Mouse (Mus musculus) midbrain, embryonic 11.5 days (tissue): ENCODE results near the gene Gpc6. TPM values are rescaled to one million over a fixed set of nuclear protein-coding genes. Genes with fewer than 3 reads are reported as not detected.

Source experiments
- ATAC-seq: fragments of 200-750 bp; cut with Nextera tagmentation; 2 replicates; pipeline ENCODE4 v1.8.0; 2017; ENCODE audit warnings: moderate TSS enrichment, moderate library complexity; ENCODE audit not compliant: low FRiP score
- DNase-seq: peaks from one replicate; pipeline ENCODE4 v3.0.0; 2015; ENCODE audit warnings: low spot score; ENCODE audit errors: missing footprints
- H3K27ac ChIP-seq: fragments of 300-500 bp; sonication (generic); 2 replicates; pipeline ENCODE4 v1.5.1; 2014; ENCODE audit warnings: low read depth, low read length
- H3K27me3 ChIP-seq: fragments of 300-500 bp; sonication (generic); 2 replicates; pipeline ENCODE4 v1.6.1; 2014; ENCODE audit warnings: mild to moderate bottlenecking, low read length, moderate library complexity, mixed read lengths; ENCODE audit not compliant: control insufficient read depth, insufficient read depth
- H3K36me3 ChIP-seq: fragments of 300-500 bp; sonication (generic); 2 replicates; pipeline ENCODE4 v1.6.1; 2014; ENCODE audit warnings: mild to moderate bottlenecking, low read length, moderate library complexity, mixed read lengths; ENCODE audit not compliant: control insufficient read depth, insufficient read depth
- H3K4me1 ChIP-seq: fragments of 300-500 bp; sonication (generic); 2 replicates; pipeline ENCODE4 v1.6.1; 2014; ENCODE audit warnings: low read length; ENCODE audit not compliant: control insufficient read depth, insufficient read depth
- H3K4me2 ChIP-seq: fragments of 300-500 bp; sonication (generic); 2 replicates; pipeline ENCODE4 v1.6.1; 2014; ENCODE audit warnings: mild to moderate bottlenecking, moderate library complexity
- H3K4me3 ChIP-seq: fragments of 300-500 bp; sonication (generic); 2 replicates; pipeline ENCODE4 v1.5.1; 2014; ENCODE audit warnings: low read depth, low read length
- H3K9ac ChIP-seq: fragments of 300-500 bp; sonication (generic); 2 replicates; pipeline ENCODE4 v1.6.1; 2014; ENCODE audit warnings: low read length
- H3K9me3 ChIP-seq: fragments of 300-500 bp; sonication (generic); 2 replicates; pipeline ENCODE4 v1.6.1; 2016; ENCODE audit warnings: low read length; ENCODE audit not compliant: control insufficient read depth
- WGBS: fragments of 180-500 bp; shearing (Covaris S2); extraction: QIAGEN DNeasy Blood & Tissue Kit; methylation state at CpG from one replicate; pipeline ENCODE4 v1.1.7; 2014; 5-methylcytosine and 5-hydroxymethylcytosine counted together
- polyA plus RNA-seq: library from polyadenylated mRNA; unstranded; fragments of >200 nt; fragmentation: Nextera tagmentation; extraction: Ambion mirVana; gene quantifications from 2 replicates; pipeline ENCODE4 v1.2.1, GENCODE M21; 2014

Gpc6 gene
- polyA plus RNA-seq, 1 experiment from 2014 or later, result 24.6 TPM

DNA sequence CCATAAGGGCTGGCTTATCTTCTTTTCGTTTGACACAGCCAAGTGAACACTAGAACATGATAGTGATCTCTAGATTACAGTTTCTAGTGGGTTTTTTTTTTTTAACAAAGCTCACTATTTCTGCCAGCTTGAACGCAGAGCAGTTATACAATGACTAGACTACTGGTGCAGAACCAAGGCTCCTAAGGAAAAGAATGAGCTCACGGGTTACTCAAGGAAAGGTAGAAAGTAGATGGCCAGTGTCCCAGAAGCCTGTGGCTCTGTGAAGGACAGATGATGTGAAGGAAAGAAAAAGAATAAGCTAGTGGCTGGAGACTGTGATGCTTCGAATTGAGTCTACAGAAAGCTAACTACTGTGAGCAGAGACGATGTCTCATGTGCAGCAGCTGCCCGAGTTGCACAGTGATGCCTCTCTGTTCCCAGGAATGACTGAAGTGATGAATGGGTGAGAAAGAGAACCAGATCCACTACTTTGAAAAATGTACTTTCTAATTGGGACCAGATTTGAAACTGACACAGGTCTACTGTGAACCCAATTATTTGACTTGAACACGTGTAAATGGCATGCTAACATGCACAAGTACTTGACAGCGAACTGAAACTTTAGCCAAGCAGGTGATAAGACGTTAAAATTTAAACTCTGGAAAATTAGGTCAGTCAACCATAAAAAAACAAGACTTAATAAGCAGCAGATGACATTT lies 482.9 kb downstream of the Gpc6 start:
- Histone ChIP-seq H3K4me2 (no peak overlapping the region), H3K4me1 (no peaks in the 10 kb centered on the region), H3K9ac (no peak overlapping the region), H3K4me3 (no peak overlapping the region), H3K27ac (no peak overlapping the region), H3K27me3 (no peaks in the 10 kb centered on the region), H3K36me3 (no peaks in the 10 kb centered on the region), H3K9me3 (no peaks in the 10 kb centered on the region)
- 82% methylated on average over 9 of the region's 9 CpGs for WGBS
- no peak for ATAC-seq
- no peak for DNase-seq

DNA sequence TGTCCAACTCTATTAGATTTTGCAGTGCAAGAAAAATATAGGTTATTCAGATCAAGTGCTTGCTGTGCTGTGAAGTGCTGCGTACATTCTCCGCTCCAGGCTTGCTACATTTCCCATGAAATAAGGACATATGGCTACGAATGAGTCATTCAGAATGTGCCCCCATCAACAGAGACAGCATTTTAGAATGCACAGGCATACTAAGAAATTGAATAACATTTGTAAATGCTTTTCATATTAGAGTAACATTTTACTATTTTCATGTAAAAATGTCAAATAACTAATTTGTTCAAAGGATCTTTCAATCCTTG lies 483.4 kb downstream of the Gpc6 start:
- Histone ChIP-seq H3K27me3 (no peaks in the 10 kb centered on the region), H3K36me3 (no peaks in the 10 kb centered on the region), H3K4me3 (no peak overlapping the region), H3K4me2 (no peak overlapping the region), H3K9me3 (no peaks in the 10 kb centered on the region), H3K27ac (no peak overlapping the region), H3K9ac (no peak overlapping the region), H3K4me1 (no peaks in the 10 kb centered on the region)
- DNase-seq, result no peak
- WGBS, result 85% methylated on average over 3 of the region's 3 CpGs
- ATAC-seq, result no peak

DNA sequence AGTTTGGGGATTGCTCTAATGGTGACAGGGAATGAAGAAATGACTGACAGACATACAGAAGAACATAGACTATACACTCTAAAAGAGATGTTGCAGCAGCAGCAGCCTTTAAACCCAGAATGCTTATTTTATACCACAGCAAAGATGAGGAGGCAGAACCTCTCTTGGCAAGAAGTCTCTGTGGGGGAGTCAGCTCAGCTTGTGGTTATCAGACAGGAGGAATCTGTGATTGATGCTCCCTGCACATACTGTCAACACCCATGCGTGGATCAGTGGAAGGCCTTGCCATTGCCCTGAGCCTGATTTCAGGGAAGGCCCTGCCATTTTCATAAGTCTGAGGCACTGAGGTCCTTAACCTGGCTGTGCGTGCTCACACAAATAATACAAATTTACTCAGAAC lies 484.7 kb downstream of the Gpc6 start:
- WGBS, result 100% methylated on average over 2 of the region's 2 CpGs
- H3K9ac ChIP-seq, result no peak overlapping the region
- no peak overlapping the region for H3K4me3 ChIP-seq
- no peaks in the 10 kb centered on the region for H3K36me3 ChIP-seq
- no peak for ATAC-seq
- no peak overlapping the region for H3K4me2 ChIP-seq
- no peak overlapping the region for H3K27ac ChIP-seq
- H3K4me1 ChIP-seq, result no peaks in the 10 kb centered on the region
- H3K9me3 ChIP-seq, result no peaks in the 10 kb centered on the region
- H3K27me3 ChIP-seq, result no peaks in the 10 kb centered on the region
- DNase-seq, result no peak

DNA sequence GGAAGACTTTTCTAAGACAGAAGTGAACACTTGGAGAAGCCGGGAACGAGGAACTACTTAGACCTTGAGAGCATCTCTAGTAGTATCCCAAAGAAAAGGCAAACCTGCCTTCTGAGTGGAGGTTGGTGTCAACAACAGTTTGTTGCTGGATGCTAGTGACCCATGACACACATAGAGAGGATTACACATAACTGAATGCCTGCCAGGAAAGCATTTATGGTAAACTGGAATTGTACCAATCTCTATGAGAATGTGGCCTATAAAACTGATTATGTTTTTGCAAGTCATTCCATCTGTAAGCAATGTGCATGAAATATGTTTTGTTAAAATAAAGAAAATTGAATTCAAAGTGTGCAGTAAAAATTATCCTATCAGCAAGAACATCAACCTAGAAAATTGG lies 485.4 kb downstream of the Gpc6 start:
- DNase-seq (no peak), ATAC-seq (no peak)
- Histone ChIP-seq H3K4me2 (no peak overlapping the region), H3K27ac (no peak overlapping the region), H3K36me3 (no peaks in the 10 kb centered on the region), H3K4me1 (no peaks in the 10 kb centered on the region), H3K9ac (no peak overlapping the region), H3K27me3 (no peaks in the 10 kb centered on the region), H3K9me3 (no peaks in the 10 kb centered on the region), H3K4me3 (no peak overlapping the region)
- 96% methylated on average over 2 of the region's 2 CpGs for WGBS

DNA sequence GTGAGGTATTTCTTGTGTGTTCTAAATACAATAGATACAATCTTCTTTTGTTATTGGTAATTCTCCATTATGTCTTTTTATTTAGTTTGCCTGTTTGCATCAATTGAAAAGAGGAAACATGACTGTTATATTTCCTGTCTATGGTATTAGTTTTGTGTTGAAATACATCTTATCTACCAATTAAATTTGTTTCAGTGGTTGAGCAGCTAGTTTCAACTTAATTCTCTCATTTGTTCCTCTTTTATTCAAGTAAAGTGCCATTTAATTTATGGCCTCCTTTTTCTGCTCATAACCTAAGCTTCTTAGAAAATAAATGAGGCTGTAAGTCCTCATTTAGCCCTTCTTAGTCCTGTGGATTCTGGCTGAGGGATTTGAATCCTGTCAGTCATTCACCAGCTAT lies 489.9 kb downstream of the Gpc6 start:
- DNase-seq (no peak), ATAC-seq (no peak)
- Histone ChIP-seq H3K27me3 (no peaks in the 10 kb centered on the region), H3K4me3 (no peak overlapping the region), H3K4me2 (no peak overlapping the region), H3K36me3 (no peaks in the 10 kb centered on the region), H3K9ac (no peak overlapping the region), H3K27ac (no peak overlapping the region), H3K4me1 (0 out of 2 replicates have a peak, but pooled peaks cover 2% of the 10 kb centered on the region), H3K9me3 (no peaks in the 10 kb centered on the region)

DNA sequence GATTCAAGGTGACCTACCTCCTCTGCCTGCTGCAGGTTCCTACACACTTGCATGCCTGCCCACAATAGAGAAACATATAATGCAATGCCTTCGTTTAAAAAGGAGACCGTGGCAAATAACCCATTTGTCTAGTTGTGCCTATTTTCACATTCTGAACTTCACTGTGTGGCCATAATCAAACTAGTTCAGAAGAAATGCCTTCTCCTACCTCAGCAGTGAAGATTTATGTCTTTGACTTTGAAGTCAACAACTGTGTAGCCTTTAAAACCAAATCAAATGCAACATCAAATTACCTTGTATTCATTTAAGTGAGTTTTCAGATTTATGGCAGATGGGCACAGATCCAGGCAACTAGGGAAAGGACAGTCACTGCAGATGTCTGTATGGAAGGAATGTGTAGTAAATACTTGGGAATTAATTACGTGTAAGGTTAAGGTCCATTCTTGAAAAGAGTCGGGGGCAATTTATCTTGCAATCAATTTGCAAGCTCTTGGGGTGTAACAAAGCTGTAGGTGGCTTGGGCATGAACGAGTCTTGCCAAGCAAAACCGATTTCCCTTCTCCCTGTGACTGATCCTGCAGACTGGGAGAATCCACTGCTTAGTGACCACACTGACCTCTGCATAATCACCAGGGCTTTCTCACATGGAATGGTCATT lies 494.6 kb downstream of the Gpc6 start:
- no peak for ATAC-seq
- 70% methylated on average over 6 of the region's 6 CpGs for WGBS
- no peaks in the 10 kb centered on the region for H3K27me3 ChIP-seq

DNA sequence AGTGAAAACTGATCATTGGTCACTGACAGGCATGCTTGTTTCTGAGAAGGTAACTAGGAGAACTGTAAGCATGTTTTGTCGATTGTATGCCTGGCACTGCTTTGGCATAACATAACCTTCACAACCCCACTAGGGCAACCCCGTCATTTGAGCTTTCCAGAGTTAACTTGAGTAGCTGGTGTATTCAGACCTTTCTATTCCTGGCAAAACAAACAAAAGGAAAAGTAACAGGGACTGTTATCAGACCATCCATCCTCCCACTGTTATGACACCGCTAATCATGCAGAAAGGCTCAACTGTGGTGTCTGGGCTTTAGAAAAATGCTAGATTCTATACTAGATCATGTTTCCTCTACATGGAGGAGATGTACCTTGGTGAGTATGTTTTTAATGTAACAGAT lies 496.1 kb downstream of the Gpc6 start:
- 79% methylated on average over 3 of the region's 3 CpGs for WGBS
- no peaks in the 10 kb centered on the region for H3K27me3 ChIP-seq
- no peak overlapping the region for H3K27ac ChIP-seq
- H3K36me3 ChIP-seq, result no peaks in the 10 kb centered on the region
- H3K4me2 ChIP-seq, result no peak overlapping the region
- H3K9ac ChIP-seq, result no peak overlapping the region
- no peaks in the 10 kb centered on the region for H3K9me3 ChIP-seq
- H3K4me1 ChIP-seq, result 0 out of 2 replicates have a peak, but pooled peaks cover 2% of the 10 kb centered on the region
- ATAC-seq (no peak), DNase-seq (no peak)
- H3K4me3 ChIP-seq, result no peak overlapping the region

More for the DNA sequence above, 494.6 kb downstream of the Gpc6 start:
- DNase-seq, result no peak
- Histone ChIP-seq H3K9ac (no peak overlapping the region), H3K4me1 (0 out of 2 replicates have a peak, but pooled peaks cover 2% of the 10 kb centered on the region), H3K4me3 (no peak overlapping the region), H3K4me2 (no peak overlapping the region), H3K27ac (no peak overlapping the region), H3K9me3 (no peaks in the 10 kb centered on the region), H3K36me3 (no peaks in the 10 kb centered on the region)

DNA sequence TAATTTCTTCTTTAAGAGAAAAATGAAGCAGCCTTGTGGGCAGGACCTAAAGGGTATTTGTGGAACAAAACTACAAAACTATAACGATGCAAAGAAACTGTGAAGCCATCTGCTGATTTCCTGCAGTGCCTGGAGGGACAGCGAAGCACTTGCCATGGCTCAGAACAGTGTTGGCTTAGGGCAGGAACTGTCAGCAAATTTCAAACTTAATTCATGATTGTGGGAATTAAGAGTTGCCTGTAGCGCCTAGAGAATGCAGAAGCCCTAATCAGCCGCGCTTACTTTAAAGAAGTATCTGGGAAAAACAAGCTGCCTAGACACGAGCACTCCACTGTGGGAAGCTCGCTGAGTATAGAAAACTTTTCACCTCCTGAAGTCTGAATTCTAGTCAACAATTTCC lies 501.0 kb downstream of the Gpc6 start:
- 37% methylated on average over 7 of the region's 7 CpGs for WGBS
- H3K9me3 ChIP-seq, result no peaks in the 10 kb centered on the region
- no peak overlapping the region for H3K4me3 ChIP-seq
- peak; percentile 86 for DNase-seq
- H3K9ac ChIP-seq, result no peak overlapping the region
- peak; percentile 30; the same call in 1 of the 2 replicates for ATAC-seq
- H3K4me1 ChIP-seq, result no peaks in the 10 kb centered on the region
- H3K36me3 ChIP-seq, result no peaks in the 10 kb centered on the region
- no peaks in the 10 kb centered on the region for H3K27me3 ChIP-seq
- no peak overlapping the region for H3K27ac ChIP-seq
- no peak overlapping the region for H3K4me2 ChIP-seq

DNA sequence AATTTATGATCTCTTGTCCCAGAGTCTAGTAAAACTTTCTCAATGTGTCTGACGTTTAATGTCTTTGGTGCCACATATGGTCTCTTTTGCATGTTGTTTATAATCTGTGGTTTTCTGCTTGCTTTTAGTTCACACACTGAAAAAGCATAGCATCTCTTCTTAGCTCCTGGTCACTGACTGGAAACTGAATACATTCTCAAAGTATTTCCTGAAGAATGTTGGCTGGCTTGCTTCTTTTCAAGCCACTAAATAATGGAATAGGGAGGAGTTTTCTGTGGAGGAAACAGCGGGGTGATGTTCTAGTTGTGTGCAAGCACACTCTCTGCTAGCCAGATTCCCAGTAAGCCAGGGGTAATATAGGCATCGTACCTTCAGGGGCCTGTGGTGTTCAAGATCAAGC lies 502.7 kb downstream of the Gpc6 start:
- Histone ChIP-seq H3K36me3 (no peaks in the 10 kb centered on the region), H3K4me1 (no peaks in the 10 kb centered on the region), H3K27ac (no peak overlapping the region), H3K9me3 (no peaks in the 10 kb centered on the region), H3K4me3 (no peak overlapping the region), H3K4me2 (no peak overlapping the region), H3K27me3 (no peaks in the 10 kb centered on the region), H3K9ac (no peak overlapping the region)
- ATAC-seq (no peak), DNase-seq (no peak)
- 62% methylated on average over 3 of the region's 3 CpGs for WGBS
